Mouse (Mus musculus) mature B cell (primary cell): ENCODE measurements around the gene E2f4.

Source experiments
- in situ Hi-C: fragments of 300-500 bp; cut with MboI; formaldehyde crosslinking; loops from 2 replicates; pipeline ENCODE4 v1.14.3; 2019

E2f4 gene

DNA sequence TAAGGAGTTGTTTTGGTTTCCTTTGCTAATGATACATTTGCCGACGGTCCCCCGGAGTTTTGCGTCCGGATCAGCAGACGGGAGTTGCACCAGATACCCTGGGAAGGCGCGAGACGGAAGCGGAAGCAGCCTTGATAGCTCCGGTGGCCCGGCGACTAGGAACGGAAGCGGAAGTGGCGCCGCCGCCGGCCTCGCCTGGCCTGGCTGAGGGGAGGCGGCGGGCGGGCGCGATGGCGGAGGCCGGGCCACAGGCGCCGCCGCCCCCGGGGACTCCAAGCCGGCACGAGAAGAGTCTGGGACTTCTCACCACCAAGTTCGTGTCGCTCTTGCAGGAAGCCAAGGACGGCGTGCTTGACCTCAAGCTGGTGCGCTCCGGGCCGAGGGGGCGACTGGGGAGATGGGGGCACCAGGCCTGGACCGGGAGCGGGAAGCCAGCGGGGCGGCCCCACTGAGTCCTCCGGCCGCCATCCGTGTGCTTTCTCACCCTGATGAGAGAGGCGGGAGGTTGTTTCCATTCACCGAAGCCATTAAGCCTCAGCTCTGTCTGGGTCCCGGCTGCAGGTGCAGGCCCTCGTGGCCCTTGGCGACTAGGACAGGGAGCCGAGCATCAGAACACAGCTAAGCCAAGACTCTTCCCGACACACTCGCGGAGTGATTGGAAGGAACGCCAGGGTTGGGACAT lies at the start of gene E2f4:
TSS of gene E2f4 (plus strand) at position 153 of the 682 bp plus-strand sequence.
- in situ Hi-C loops = no loop called here

DNA sequence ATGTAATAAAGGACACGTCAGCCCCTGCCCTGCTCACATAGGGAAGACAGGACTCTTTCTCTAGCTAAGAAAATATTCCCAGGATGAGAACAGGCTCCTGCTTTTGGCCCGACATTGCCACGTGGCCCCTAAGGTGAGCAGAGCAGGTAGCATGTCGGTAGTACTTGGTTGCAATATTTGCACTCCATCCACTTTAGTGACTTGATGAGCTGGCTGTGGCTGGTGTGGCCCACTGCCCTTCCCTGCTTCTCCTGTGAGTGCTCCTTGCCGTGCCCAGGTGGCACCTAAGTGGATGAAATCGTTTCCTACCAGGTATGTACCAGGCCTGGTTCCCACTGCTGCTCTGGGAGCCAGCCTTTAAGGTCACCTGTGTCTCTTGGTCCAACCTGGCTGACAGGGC lies 45.5 kb upstream of the E2f4 start:
- in situ Hi-C loops = loop anchor here (25.0 kb wide), 1 partner anchor 615 kb away; the partner anchor contains the start of genes Ciao2b and Rrad

DNA sequence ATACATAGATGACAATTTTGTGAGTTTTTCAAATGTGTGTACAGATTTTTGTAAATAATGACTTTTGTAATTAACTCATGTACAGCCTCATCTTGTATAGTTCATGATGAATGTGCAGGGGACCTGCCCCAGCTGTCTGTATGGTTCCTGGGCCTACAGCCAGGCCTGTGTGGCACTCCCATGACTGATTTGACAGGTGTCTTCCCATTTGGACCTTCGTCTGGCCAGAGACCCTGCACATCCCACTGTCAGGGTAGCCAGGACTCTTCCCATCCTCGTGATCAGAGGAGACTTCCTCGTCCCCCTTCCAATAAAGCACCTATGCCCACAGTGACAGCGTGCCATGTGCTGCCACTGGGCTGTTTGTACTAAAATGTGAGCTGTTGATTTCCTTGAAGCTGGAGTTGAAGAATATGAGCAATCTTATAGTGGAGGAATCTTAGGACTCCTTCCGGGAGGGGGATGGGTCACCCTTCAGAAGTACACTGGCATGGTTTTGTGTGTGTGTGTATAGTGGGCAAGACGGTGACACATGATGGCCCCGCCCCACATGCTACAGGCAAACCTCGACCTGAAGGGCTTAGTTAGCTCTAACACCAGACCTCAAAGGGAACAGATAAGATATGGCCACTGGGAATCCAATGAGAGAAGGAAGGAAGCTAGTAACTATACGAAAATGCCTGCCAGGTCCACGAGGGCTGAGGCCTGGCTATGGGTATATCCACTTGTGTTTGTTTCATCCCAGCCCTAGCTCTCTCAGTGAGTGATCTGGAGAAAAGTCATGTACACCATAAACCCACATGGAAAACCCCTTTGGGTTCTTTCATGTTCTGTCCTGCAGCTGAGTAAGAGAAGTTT lies 44.6 kb upstream of the E2f4 start:
- in situ Hi-C loops = loop anchor here (25.0 kb wide), 1 partner anchor 616 kb away; the partner anchor contains the start of genes Ciao2b and Rrad

DNA sequence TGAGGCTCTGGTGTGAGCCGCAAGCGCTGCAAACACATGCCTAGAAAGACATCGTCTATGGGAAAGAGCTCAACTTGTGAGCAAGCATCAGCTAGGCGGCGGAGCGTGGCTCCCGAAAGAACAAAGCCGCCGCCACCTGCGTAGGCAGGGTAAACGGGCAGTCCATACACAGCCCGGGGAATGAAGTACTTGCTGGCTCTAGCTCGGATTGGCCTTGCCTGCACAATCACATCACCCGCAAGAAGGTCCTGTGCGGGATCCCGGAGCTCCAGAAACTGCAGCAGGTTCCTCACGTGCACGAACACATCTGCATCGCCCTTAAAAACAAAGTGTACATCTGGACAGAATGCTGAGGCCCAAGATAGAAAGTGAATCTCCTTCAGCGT lies 43.7 kb upstream of the E2f4 start:
- in situ Hi-C loops = loop anchor here (25.0 kb wide), 1 partner anchor 616 kb away; the partner anchor contains the start of genes Ciao2b and Rrad

DNA sequence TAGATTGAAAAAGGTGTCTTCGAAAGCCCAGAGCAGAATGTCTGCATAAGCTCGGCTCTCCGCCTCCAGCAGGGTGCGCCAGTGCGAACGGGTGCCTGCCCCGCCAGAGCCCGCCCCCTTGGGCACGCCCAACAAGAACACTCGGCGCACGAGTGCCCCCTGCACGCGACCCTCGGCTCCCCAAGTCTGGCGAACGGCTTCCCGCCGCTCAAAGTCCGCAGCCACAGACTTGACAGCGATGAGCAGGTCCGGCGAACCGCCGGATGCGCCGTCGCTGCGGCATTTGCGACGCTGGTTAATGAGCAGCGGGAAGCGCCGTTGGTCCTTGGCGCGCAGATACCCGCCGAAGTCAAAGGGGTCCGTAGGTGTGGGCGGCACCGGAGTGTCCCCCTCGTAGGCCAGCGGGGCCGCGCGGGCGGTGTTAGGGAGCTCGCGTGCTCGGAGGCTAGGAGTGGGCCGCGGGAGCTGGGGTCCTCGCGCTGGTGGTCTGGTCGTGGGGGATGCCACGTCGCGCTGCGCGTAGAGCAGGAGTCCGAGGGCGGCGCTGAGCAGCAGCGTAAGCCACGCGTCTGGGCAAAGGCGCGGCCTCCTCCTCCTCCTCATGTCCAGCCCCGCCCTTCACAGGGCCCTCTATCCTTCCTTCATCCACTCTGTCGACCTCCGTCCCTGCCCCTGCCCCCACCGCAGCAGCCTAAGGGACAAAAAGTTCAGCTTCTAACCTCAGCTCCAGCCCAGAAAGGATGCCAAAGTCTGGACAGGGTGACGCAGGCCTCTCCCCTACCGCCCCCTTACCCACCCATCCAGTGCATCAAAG lies 43.1 kb upstream of the E2f4 start:
- in situ Hi-C loops = loop anchor here (25.0 kb wide), 1 partner anchor 617 kb away; the partner anchor contains the start of genes Ciao2b and Rrad

DNA sequence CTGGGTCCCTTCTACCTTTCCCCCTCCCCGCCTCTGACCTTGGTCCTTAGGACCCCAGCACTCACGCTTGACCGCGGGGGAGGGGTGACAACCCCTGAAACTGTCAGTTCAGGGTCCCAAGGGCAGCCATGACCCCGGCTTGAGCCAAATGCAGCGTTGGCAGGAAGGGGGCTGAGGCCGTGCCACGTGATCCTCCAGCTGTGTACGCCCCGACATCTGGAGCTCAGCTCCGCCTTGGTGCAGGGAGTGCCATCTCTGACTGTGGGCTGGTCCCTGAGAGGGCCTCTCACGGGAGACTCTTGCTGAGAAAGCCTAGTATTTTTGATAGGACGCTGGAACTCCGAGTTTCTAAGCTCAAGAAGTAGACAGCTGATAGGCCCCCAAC lies 42.5 kb upstream of the E2f4 start, which contains the start of gene B3gnt9:
TSS of gene B3gnt9 (minus strand) at position 188 of the 385 bp plus-strand sequence.
- in situ Hi-C loops = loop anchor here (25.0 kb wide), 1 partner anchor 618 kb away; the partner anchor contains the start of genes Ciao2b and Rrad

DNA sequence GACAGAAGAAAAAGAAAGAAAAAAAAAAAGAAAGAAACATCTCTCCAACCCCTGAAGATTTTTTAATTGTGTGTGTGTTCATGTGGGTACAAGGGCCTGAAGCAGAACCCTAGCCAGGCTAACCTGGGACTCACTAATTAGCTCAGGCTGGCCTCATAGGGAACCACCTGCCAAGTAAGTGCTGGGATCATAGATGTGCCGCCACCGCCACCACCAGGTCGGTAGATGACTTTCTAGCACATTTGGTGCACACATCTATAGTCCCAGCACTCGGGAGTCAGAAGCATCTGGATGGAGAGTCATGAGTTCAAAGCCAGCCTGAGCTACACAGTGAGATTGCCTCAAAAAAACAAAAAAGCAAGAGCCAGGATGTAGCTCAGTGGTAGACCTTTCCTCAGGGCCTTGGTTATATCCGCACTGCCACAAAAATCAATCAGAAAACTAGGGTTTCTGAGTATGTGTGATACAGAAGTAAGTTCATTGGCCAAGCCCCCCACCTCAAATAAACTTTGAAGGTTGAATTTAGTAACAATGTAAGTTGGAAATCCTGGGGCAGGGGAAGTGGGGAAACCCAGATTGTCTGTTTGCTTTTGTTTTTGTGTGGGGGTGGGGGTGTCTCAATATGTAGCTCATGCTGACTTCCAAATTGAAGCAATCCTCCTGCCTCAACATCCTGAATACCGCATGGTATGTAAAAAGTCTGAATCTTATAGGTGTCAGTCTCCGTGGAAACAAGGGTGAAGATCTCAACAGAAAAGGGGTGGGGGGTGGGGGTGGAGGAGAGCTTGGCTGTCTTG lies 39.9 kb upstream of the E2f4 start:
- in situ Hi-C loops = loop anchor here (25.0 kb wide), 1 partner anchor 620 kb away; the partner anchor contains the start of genes Ciao2b and Rrad

DNA sequence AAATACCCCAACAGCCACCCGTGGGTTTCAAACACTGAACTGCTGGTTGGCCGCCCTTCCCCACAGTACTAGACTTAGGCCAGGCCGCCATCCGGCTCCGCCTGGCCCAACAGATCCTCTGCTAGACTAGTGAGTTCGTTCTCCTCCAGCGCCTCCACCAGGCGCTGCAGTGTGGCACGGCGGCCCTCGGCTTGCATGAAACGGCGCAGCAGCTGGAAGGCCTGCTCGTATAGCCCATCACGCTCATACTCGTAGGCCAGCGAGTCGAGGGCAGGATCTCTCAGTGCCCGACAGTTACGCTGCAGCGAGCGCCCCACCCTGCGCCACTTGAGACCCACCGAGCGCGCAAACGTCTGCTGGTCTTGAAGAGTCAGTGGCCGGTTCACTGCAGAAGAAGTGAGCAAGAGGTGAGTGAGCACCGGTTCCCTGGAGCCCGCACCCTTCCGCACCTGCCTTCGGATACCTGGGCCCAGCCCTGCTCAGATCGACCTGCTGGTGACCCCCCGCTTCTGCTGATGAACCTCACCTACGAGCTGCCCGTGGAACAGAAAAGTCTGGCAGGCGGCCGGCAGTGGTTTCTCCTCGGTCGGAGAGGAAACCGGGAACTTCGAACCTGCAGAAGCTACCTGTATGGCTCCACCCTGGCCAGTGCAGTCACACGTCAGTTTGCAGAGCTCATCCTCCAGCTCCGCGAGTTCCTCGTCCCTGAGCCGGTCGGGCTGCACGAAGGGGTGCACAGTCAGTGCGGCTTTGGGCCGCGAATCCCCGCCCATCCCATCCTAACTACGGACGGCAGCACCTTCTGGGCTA lies 38.3 kb upstream of the E2f4 start:
- in situ Hi-C loops = loop anchor here (25.0 kb wide), 1 partner anchor 622 kb away; the partner anchor contains the start of genes Ciao2b and Rrad

DNA sequence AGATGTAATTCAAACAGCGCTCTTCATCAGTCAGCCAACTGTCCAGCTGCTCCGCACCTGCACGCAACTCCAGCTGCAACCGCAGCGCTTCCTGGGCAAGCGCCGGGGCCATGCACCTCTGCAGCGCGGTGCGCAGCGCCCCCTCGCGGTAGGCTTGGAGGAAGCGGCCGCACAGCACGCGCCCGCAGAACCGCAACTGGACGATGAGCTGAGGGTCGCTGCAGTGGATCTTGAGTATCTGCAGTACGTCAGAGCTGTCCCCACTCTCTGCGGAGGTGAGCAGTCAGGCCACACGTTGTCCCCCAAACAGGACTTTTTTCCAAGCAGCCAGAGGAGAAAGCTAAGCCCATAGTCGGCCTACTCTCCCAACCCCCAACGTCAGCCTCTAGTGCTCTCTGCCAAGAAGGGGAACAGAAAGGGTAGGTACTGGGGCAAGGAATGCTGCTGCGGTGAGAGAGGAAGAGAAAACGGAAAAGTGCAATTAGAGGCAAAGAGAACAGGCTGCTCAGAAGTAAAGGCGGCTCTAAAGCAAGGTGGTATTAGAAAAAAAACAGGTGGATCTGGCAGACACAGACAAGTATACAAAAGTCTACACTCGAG lies 37.6 kb upstream of the E2f4 start:
- in situ Hi-C loops = loop anchor here (25.0 kb wide), 1 partner anchor 623 kb away; the partner anchor contains the start of genes Ciao2b and Rrad

DNA sequence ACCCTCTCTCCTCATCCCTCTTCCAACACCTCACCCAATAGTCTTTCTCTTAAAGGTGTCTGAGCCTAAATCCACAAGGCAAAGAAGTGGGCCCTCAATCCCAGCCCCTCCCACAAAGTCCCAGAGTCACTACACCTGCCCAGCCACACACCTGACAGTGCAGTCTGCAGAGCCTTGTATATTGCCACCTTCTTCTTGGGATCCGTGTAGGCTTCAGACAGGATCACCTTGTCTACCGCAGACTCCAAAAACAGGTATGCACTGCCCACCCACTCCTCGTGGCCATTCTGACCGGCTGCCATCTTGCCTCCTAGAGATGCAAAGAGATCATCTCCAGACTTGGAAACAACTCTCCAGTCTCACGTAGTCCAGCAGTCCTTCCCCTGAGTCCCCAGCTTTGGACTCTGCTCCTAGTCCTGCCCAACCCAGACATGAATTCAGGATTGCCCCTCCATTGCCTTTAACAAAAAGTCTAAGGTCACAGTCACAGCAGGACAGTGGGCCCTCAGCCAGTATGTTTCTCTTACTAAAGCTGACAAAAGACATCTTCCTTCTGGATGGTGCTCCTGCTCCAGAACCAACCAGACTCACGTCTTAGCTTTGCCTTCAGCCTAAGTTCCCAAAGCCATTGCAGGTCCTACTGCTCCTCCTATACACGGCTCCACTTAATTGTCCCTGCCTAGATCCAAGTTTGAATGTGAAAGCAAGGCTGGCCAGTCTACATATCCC lies 36.9 kb upstream of the E2f4 start:
- in situ Hi-C loops = loop anchor here (25.0 kb wide), 1 partner anchor 623 kb away; the partner anchor contains the start of genes Ciao2b and Rrad

DNA sequence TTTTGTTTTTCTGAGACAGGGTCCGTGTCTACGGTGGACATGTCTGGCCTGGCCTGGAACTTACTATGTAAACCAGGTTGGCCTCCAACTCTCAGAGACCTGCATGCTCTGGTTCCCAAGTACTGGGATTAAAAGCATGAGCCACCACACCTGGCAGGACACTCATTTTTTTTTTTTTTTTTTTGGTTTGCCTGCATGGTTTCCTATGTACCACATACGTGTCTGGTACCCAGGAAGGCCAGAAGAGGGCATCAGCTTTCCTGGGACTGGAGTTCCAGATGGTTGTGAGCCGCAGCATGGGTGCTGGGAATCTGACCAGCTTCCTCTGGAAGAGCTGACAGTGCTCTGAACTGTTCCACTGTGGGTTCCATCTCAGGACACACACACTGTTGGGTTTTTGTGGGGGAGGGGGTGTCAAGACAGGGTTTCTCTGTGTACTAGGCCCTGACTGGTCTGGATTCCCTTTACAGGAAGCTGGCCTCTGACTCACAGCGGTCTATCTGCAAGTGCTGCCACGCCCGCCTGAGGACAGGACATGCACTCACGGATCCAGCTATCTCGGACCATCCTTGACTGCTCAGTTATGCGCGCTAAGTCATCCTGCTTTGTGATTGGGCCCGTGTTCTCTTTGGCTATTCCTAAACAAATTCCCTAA lies 36.0 kb upstream of the E2f4 start:
- in situ Hi-C loops = loop anchor here (25.0 kb wide), 1 partner anchor 624 kb away; the partner anchor contains the start of genes Ciao2b and Rrad

DNA sequence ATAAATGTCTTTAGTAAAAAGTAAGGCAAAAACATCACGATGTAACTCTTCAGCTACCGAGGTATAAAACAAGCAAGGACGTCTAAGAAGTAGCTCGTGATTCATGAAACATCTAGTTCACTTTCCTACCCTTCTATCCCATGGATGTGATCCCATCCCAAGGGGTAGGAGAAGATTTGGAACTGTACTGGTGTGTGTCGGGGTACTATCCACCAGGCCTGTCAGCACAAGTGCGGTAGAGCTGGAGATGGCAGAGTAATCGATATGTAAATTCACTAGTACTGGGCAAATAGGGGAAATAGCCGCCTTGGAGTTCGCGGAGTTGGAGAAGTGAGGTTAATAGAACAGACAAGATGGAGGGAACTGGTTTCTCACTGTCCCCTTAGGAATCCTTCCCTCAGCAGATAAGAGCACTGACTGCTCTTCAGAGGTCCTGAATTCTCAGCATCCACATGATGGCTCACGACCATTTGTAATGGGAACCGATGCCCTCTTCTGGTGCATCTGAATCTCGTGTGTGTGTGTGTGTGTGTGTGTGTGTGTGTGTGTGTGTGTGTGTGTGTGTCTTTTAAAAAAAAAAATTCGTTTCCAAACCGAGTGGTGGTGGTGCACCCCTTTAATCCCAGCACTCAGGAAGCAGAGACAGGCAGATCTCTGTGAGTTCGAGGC lies 34.1 kb upstream of the E2f4 start:
- in situ Hi-C loops = loop anchor here (25.0 kb wide), 1 partner anchor 626 kb away; the partner anchor contains the start of genes Ciao2b and Rrad

DNA sequence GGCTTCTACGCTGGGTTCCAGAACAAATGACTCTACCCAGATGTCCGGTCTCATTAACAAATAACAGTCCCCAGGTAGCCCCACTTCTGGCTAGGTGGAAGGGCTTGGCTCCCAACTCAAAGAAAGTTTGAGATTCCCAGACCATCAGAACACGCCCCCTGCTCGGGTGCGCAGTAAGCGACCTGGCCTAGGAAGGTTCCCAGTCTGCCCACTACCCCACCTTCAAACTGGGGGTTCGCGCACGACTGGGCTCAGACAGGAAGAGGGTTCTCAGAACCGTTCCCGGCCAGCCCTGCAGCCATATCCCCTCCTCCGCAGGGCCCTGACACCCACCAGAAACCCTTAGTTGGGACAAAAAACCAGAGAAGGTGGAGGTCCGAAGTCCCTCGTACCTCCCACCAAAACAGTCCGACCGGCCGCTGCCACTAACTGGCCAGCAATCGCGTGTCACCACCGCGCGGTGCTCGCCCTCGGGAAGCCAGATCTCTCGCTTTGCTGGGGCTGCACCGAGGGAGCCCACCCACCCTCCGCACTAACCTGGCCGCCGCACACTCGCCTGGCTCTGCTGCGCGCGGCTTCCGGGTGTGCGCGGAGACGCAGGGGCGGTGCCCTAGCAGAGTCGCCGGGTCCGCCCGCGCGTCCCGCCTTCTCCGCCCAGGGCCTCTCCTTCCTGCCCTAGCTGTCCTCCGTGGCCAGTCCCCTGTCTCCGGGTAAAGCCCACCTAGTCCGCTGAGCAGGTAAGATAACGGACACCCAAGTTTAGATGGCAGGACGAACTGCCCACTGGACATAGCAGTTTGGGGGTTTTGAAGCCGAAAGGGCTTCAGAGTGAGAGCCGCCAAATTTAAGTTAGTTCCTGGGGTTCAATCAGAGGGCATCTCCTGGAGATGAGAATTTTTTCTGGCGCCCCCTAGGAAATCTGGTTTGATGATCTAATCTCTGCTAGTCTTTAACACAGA lies 33.2 kb upstream of the E2f4 start, which contains the start of the genes Tradd and Fbxl8:
TSS of gene Tradd (minus strand) at position 586 of the 959 bp plus-strand sequence.
TSS of gene Fbxl8 (plus strand) at position 625 of the 959 bp plus-strand sequence.
- in situ Hi-C loops = loop anchor here (25.0 kb wide), 1 partner anchor 627 kb away; the partner anchor contains the start of genes Ciao2b and Rrad

DNA sequence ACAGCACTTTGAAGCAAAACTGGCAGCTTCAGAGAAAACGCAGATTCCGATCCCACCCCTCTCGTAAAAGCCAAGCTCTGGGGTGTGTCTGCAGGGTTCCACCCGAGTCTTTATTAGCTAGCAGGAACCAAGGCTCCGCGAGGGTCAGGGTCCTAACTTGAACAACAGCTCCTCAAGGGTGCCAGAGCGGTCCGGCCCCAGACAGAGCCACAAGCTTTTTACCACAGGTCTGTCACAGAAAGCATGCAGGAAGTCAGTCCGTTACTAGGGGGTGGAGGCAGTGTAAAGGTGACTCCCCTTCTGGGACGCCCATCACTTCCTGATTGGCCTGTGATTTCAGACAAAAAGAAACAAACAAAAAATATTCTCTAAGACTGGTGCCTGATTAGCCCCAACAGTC lies 32.3 kb upstream of the E2f4 start:
- in situ Hi-C loops = loop anchor here (25.0 kb wide), 1 partner anchor 628 kb away; the partner anchor contains the start of genes Ciao2b and Rrad

DNA sequence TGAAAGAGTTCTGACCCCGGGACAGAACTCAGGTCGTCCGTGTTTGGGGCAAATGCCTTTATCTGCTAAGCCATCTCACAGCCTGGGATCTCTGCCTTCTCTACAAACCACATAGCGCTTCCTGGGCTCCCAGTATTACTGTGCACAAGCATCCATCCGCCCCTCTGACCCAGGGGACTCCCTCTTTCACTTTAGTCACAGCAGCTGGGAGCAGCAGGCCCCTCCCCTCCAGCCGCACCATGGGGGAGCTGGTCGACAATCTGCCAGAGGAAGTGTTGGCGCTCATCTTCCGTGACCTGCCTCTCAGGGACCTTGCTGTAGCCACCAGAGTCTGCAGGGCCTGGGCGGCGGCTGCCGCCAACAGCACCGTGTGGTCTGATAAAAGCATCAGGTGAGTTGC lies 30.7 kb upstream of the E2f4 start:
- in situ Hi-C loops = loop anchor here (25.0 kb wide), 1 partner anchor 629 kb away; the partner anchor contains the start of genes Ciao2b and Rrad
